Mouse (Mus musculus): ENCODE results near the gene Lmcd1. TPM values are rescaled to one million over a fixed set of nuclear protein-coding genes. Genes with fewer than 3 reads are reported as not detected.

The Lmcd1 gene
- total and polyA plus RNA-seq, 3 experiments = 29.2 to 46.7 (median 37.5) TPM

DNA sequence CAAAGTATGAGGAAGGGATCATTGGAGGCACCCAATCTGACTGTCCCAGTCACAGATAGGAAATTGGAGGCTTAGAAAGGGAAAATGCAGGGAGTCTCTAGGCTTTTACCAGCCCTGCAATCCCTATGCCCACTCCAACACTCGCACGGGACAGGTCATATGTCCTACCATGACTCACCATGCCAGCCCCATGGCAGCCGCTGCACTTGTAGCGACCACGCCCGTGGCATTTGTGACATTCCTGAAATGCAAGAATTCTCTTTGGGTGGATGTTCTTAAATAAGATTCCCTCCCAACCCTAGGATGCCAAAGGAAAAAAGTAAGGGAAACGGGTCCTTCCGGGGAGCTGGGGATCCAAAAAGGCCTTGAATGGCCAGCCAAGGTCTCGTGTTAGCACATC lies 105.5 kb downstream of the Lmcd1 start:
- H3K36me3 ChIP-seq (ENCODE audit: control insufficient read depth, insufficient read depth, low read length) = no peaks in the 10 kb centered on the region
- H3K27ac ChIP-seq = no peak overlapping the region
- H3K27me3 ChIP-seq (ENCODE audit: control insufficient read depth, insufficient read depth, low read length) = no peaks in the 10 kb centered on the region
- H3K79me2 ChIP-seq (replicated peaks; ENCODE audit: control insufficient read depth, insufficient read depth, low read length) = no peaks in the 10 kb centered on the region
- intact Hi-C loops (cut with DNase I) = no loop called here
- no peak for DNase-seq
- 89% methylated on average over 9 of the region's 9 CpGs for WGBS
- no peak for TF ChIP-seq EP300 (IDR thresholded peaks at IDR 0.05; ENCODE audit: insufficient read depth, low read depth, low read length)
- TF ChIP-seq POLR2A (IDR thresholded peaks at IDR 0.05; ENCODE audit: insufficient read depth, low read depth, low read length) = no peak
- TF ChIP-seq CTCF (IDR thresholded peaks at IDR 0.05) = no peak
- H3K4me3 ChIP-seq = no peak overlapping the region
- H3K4me1 ChIP-seq (ENCODE audit: control insufficient read depth, insufficient read depth, low read length) = no peaks in the 10 kb centered on the region
- H3K9ac ChIP-seq (ENCODE audit: low read depth, low read length) = no peak overlapping the region

Other genes with a start within 250 kb of the Lmcd1 start
- 1 to 10 TPM; 1.2 to 1.4 TPM for gene Ssu2, start 114.3 kb downstream of the Lmcd1 start, total RNA-seq (2021)
- gene Ssu2, start 114.3 kb downstream of the Lmcd1 start, polyA plus RNA-seq (2012; rRNA removed) = 5.5 and 11.8 TPM in 2 replicates
- 10 to 100 TPM; 70.8 to 82.8 TPM for gene Cav3, start 185.7 kb downstream of the Lmcd1 start, total RNA-seq (2021)
- 144 and 172 TPM in 2 replicates for gene Cav3, start 185.7 kb downstream of the Lmcd1 start, polyA plus RNA-seq (2012; rRNA removed)
- under 1 TPM; 0.18 to 0.21 TPM for gene Oxtr, start 216.2 kb downstream of the Lmcd1 start, total RNA-seq (2021)
- 0.10 and 0.18 TPM in 2 replicates for gene Oxtr, start 216.2 kb downstream of the Lmcd1 start, polyA plus RNA-seq (2012; rRNA removed)

All from heart, adult 2 months (tissue).